Mouse (Mus musculus) neural tube, embryonic 15.5 days (tissue): Measurements from ENCODE around the gene Sdhc. TPM values are rescaled to one million over a fixed set of nuclear protein-coding genes. Genes with fewer than 3 reads are reported as not detected.

Source experiments
- ATAC-seq: fragments of 200-750 bp; cut with Nextera tagmentation; 2 replicates; pipeline ENCODE4 v1.8.0; 2017; ENCODE audit warnings: mild to moderate bottlenecking, moderate TSS enrichment, moderate library complexity; ENCODE audit not compliant: low FRiP score
- H3K27ac ChIP-seq: fragments of 300-500 bp; sonication (generic); replicated peaks from 2 replicates; pipeline ENCODE4 v1.5.1; 2015; ENCODE audit warnings: mild to moderate bottlenecking, inconsistent platforms
- H3K27me3 ChIP-seq: fragments of 300-500 bp; sonication (generic); replicated peaks from 2 replicates; pipeline ENCODE4 v1.6.1; 2015; ENCODE audit warnings: inconsistent platforms
- H3K36me3 ChIP-seq: fragments of 300-500 bp; sonication (generic); 2 replicates; pipeline ENCODE4 v1.6.1; 2015; ENCODE audit warnings: inconsistent platforms
- H3K4me1 ChIP-seq: fragments of 300-500 bp; sonication (generic); 2 replicates; pipeline ENCODE4 v1.6.1; 2015; ENCODE audit warnings: inconsistent platforms
- H3K4me2 ChIP-seq: fragments of 300-500 bp; sonication (generic); 2 replicates; pipeline ENCODE4 v1.6.1; 2015; ENCODE audit warnings: inconsistent platforms, mild to moderate bottlenecking, moderate library complexity
- H3K4me3 ChIP-seq: fragments of 300-500 bp; sonication (generic); replicated peaks from 2 replicates; pipeline ENCODE4 v1.5.1; 2015; ENCODE audit warnings: mild to moderate bottlenecking, inconsistent platforms
- H3K9ac ChIP-seq: fragments of 300-500 bp; sonication (generic); replicated peaks from 2 replicates; pipeline ENCODE4 v1.6.1; 2015; ENCODE audit warnings: mild to moderate bottlenecking, inconsistent platforms
- H3K9me3 ChIP-seq: fragments of 300-500 bp; sonication (generic); replicated peaks from 2 replicates; pipeline ENCODE4 v1.6.1; 2016; ENCODE audit warnings: inconsistent platforms
- WGBS: fragments of 180-500 bp; shearing (Covaris S2); methylation state at CpG from one replicate; pipeline ENCODE4 v1.1.7; 2015; ENCODE audit warnings: mixed read lengths; 5-methylcytosine and 5-hydroxymethylcytosine counted together
- polyA plus RNA-seq: library from polyadenylated mRNA; unstranded; fragments of >200 nt; fragmentation: Nextera tagmentation; extraction: Ambion mirVana; gene quantifications from 2 replicates; pipeline ENCODE4 v1.2.1, GENCODE M21; 2015

The Sdhc gene
- polyA plus RNA-seq, 1 experiment from 2014 or later = 311 TPM

DNA sequence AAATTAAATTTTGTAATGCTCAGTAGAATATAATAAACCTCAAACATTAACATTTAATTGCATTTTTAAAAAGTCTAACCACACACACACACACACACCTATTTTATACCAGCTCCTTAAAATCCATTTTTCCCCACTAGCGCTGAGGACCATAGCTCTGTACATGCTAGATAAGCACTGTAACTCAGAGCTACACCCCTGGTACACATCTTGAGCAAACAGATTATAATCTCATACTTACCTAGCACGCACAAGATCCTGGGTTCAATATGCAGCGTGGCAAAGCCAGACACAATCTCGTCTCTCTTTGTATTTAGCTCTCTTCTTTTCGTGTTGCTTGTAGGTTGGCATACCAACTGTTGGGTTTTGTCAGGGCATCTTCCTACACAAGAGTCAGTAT is 26.0 kb downstream of the Sdhc start:
- Histone ChIP-seq H3K4me3 (no peak overlapping the region), H3K4me1 (0 out of 2 replicates have a peak, but pooled peaks cover 3% of the 10 kb centered on the region), H3K9me3 (no peaks in the 10 kb centered on the region), H3K27me3 (no peaks in the 10 kb centered on the region), H3K4me2 (no peak overlapping the region), H3K27ac (no peak overlapping the region), H3K36me3 (peaks cover 22% of the 10 kb centered on the region), H3K9ac (no peak overlapping the region)
- WGBS = 87% methylated on average over 5 of the region's 5 CpGs
- no peak for ATAC-seq

DNA sequence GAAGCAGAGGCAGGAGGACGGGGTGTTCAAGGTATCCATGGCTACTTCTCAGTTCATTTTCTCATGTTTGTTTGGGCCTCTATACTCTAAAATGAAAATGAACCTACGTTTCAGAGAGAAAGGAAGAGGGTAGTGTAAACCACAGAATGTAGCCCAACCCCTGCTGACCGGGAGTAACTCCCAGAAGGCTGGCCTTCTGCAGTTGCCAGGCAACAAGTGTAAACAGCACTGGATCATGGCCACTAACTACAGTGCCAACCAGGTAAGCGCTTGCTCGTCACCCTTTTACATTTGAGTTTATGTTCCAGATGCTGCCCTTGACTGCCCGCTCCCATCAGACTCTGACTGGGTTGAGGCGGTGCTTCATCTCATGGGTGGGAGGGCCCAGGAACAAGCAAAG is 27.5 kb downstream of the Sdhc start:
- ATAC-seq = no peak
- H3K9me3 ChIP-seq = no peaks in the 10 kb centered on the region
- no peaks in the 10 kb centered on the region for H3K27me3 ChIP-seq
- no peak overlapping the region for H3K9ac ChIP-seq
- H3K36me3 ChIP-seq = peaks cover 9% of the 10 kb centered on the region
- 30% methylated on average over 7 of the region's 7 CpGs for WGBS
- H3K4me2 ChIP-seq = 0 out of 2 replicates have a peak overlapping the region, but pooled peaks have one; percentile 1
- 0 out of 2 replicates have a peak overlapping the region, but pooled peaks have one; percentile 3 for H3K27ac ChIP-seq
- 0 out of 2 replicates have a peak, but pooled peaks cover 3% of the 10 kb centered on the region for H3K4me1 ChIP-seq
- no peak overlapping the region for H3K4me3 ChIP-seq

DNA sequence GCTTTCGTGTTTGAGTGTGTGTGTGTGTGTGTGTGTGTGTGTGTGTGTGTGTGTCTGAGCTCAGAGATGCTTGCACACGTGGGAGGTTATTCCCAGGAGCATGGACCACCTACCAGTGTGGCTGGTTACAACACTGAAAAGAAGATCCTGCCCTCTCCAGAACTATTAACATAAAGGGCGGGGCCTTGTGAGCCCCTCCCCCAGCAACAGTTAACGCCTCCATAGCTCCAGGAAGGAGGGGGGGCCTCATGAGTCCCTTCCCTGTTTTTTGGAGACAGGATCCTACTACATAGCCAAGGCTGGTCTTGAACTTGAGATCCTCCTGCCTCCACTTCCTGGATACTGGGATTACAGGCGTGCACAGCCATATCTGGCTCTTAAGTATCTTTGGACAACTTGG is 28.6 kb downstream of the Sdhc start:
- Histone ChIP-seq H3K4me1 (0 out of 2 replicates have a peak, but pooled peaks cover 3% of the 10 kb centered on the region), H3K9me3 (no peaks in the 10 kb centered on the region), H3K4me3 (no peak overlapping the region), H3K27me3 (no peaks in the 10 kb centered on the region), H3K9ac (no peak overlapping the region), H3K4me2 (no peak overlapping the region), H3K27ac (no peak overlapping the region), H3K36me3 (peaks cover under 1% of the 10 kb centered on the region; the same call in 1 of the 2 replicates)
- ATAC-seq = no peak
- 60% methylated on average over 5 of the region's 5 CpGs for WGBS

DNA sequence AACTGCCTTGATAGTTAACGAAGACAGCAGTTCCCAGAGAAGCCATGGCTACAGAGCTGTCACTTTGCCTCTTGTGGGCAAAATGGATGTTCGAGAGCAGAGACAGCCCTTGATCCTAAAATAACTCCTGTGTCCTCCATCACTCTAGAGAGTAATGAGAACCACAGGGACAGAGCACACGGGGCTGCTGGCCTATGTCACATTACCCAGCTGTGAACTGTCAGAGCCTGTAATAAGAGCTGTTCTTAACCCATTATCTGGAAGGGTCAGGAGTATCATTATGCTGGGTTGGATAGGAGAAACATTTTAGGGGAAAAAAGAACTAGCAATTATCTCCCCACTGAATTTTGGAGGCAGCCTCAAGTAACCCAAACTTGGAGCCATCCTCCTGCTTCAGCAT is 29.5 kb downstream of the Sdhc start:
- 0 out of 2 replicates have a peak, but pooled peaks cover 3% of the 10 kb centered on the region for H3K4me1 ChIP-seq
- WGBS = 62% methylated on average over 3 of the region's 3 CpGs
- no peaks in the 10 kb centered on the region for H3K36me3 ChIP-seq
- no peak for ATAC-seq
- no peaks in the 10 kb centered on the region for H3K27me3 ChIP-seq
- no peak overlapping the region for H3K27ac ChIP-seq
- no peak overlapping the region for H3K4me3 ChIP-seq
- no peak overlapping the region for H3K9ac ChIP-seq
- H3K4me2 ChIP-seq = no peak overlapping the region
- H3K9me3 ChIP-seq = no peaks in the 10 kb centered on the region

DNA sequence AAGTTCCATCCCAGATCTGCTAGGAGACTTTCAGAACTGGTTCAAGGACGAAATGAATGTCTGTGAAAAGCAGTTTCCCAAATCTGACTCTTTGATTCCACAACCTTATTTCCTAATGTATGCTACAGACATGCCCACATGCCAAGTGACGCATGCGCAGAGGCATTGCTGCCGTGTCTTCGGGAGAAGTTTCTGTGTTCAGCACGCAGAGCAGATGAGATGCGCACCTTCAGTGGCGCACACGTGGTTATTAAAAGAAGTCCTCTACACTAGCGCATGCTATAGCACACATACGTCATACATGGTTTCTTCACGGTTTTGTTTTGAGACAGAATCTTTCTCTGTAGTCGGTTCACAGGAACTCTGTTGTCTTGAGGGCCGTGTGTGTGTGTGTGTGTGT is 31.0 kb downstream of the Sdhc start:
- Histone ChIP-seq H3K4me3 (no peak overlapping the region), H3K27ac (no peak overlapping the region)
- no peak for ATAC-seq

DNA sequence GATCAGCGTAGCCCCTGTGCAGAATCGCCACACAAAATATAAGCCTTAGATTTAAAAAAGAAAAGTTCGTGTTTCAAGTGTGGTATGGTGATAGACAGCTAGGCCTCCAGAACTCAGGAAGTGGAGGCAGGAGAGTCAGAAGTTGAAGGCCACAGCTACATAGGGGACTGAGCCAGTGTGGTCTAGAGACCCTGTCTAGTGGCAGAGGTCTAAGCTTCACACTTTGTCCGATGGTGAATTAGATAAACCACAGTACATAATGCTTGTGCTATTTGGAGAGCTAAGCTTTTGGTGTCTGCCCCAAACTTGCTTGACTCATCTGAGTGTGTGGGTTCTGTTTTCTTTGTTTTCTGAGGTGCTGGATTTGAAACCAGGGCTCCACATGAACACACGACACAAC is 31.4 kb downstream of the Sdhc start:
- no peaks in the 10 kb centered on the region for H3K27me3 ChIP-seq
- H3K9ac ChIP-seq = no peak overlapping the region
- peaks cover 5% of the 10 kb centered on the region for H3K4me1 ChIP-seq
- H3K4me3 ChIP-seq = no peak overlapping the region
- H3K36me3 ChIP-seq = no peaks in the 10 kb centered on the region
- H3K9me3 ChIP-seq = no peaks in the 10 kb centered on the region
- no peak overlapping the region for H3K27ac ChIP-seq
- WGBS = 89% methylated on average over 5 of the region's 5 CpGs
- ATAC-seq = no peak
- H3K4me2 ChIP-seq = no peak overlapping the region

More for the DNA sequence above, 31.0 kb downstream of the Sdhc start:
- Histone ChIP-seq H3K9me3 (no peaks in the 10 kb centered on the region), H3K9ac (no peak overlapping the region), H3K36me3 (no peaks in the 10 kb centered on the region), H3K4me2 (no peak overlapping the region), H3K4me1 (0 out of 2 replicates have a peak, but pooled peaks cover 3% of the 10 kb centered on the region), H3K27me3 (no peaks in the 10 kb centered on the region)
- 86% methylated on average over 14 of the region's 14 CpGs for WGBS

DNA sequence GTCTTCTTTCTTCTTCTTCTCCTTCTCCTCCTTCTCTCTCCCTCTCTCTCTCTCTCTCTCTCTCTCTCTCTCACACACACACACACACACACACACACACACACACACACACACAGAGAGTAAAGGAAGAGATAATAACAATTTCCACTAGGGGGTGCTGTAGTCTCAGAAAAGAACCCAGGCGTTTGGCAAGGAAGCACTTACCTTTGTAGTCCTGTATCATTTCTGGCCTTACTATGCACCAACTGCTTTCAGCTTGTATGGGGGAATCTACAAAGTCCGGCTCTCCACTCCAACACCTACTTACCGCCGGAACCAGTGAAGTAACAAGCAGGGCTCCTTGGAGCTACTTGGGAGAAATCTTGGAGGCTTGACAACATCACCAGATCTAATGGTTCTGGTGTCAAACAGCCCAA is 32.1 kb downstream of the Sdhc start:
- H3K4me1 ChIP-seq = peaks cover 13% of the 10 kb centered on the region
- H3K4me2 ChIP-seq = no peak overlapping the region
- H3K9me3 ChIP-seq = no peaks in the 10 kb centered on the region
- no peaks in the 10 kb centered on the region for H3K36me3 ChIP-seq
- no peaks in the 10 kb centered on the region for H3K27me3 ChIP-seq
- no peak overlapping the region for H3K27ac ChIP-seq
- peak; percentile 64; the same call in 1 of the 2 replicates for ATAC-seq
- no peak overlapping the region for H3K4me3 ChIP-seq
- WGBS = 18% methylated on average over 4 of the region's 4 CpGs
- H3K9ac ChIP-seq = no peak overlapping the region

DNA sequence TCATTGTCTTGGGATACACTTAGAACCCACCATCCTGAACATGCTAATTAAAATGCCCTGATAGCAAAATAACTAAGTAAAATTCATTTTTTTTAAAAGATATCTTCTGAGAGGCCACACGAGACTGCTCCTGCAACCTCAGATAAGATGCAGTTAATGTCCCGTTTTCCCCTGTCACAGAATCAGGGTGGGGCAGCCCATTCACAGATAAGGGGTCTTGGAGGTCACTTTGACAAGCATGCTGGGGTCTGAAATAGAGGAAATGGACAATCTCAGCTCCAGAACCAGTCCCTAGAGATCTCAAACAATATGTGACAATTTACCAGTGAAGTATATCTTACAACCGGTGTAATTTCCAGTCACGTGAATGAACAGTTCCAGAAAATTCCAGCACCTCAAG is 34.1 kb downstream of the Sdhc start:
- H3K4me1 ChIP-seq = peaks cover 20% of the 10 kb centered on the region
- ATAC-seq = no peak
- H3K27me3 ChIP-seq = no peaks in the 10 kb centered on the region
- H3K4me3 ChIP-seq = no peak overlapping the region
- H3K27ac ChIP-seq = no peak overlapping the region
- WGBS = 73% methylated on average over 4 of the region's 4 CpGs
- H3K36me3 ChIP-seq = no peaks in the 10 kb centered on the region
- no peak overlapping the region for H3K9ac ChIP-seq
- no peak overlapping the region for H3K4me2 ChIP-seq
- no peaks in the 10 kb centered on the region for H3K9me3 ChIP-seq

DNA sequence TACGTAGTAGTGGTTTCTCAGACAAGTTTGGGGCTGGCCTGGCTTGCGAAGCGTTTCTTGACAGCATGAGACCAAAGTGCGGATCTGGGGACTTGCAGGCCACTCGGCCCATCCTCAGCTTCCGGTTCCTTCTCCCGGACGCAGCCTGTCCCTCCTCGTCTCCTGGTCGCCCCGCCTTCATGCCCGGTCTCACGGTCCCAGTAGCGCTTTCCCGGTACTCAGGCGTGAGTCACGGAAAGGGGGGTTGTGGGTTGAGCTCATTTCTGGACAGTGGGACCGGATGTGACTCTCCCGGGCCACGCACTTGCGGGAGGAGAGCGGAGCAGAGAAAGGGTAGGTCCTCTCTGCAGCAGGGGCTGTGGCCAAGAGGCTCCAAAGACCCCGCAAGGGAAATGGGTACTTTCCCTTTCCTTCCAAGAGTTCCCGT is 36.5 kb downstream of the Sdhc start, which contains the start of gene Cfap126:
Gene Cfap126 (plus strand): TSS at position 46 of the 427 bp plus-strand sequence.
- Histone ChIP-seq H3K27ac (peak within 1 kb of the TSS; percentile 67), H3K4me3 (peak within 1 kb of the TSS; percentile 48), H3K27me3 (no peaks in the 10 kb centered on the region), H3K36me3 (no peaks in the 10 kb centered on the region), H3K4me2 (peak within 1 kb of the TSS; percentile 80), H3K9ac (peak within 1 kb of the TSS; percentile 45), H3K4me1 (peaks cover 31% of the 10 kb centered on the region), H3K9me3 (no peaks in the 10 kb centered on the region)
- no peak for ATAC-seq
- WGBS = under 1% methylated on average over 24 of the region's 24 CpGs

DNA sequence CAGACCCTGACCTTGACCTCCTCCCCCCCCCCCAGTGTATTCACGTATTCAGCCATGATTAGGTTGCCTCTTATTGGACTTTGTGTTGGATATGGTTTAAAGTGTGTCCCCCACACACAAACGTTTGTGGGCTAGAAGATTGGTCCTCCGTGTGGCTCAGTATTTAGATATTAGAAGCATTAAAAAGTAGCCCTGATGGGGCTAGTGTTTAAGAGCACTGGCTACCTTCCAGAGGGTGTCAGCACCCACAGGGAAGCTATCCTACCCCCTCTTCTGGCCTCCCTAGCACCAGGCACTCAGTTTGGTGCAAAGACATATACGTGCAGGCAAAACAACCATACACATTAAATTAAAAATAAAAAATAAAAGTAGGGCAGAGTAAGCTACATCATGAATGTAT is 37.4 kb downstream of the Sdhc start:
- WGBS = 86% methylated on average over 4 of the region's 4 CpGs

DNA sequence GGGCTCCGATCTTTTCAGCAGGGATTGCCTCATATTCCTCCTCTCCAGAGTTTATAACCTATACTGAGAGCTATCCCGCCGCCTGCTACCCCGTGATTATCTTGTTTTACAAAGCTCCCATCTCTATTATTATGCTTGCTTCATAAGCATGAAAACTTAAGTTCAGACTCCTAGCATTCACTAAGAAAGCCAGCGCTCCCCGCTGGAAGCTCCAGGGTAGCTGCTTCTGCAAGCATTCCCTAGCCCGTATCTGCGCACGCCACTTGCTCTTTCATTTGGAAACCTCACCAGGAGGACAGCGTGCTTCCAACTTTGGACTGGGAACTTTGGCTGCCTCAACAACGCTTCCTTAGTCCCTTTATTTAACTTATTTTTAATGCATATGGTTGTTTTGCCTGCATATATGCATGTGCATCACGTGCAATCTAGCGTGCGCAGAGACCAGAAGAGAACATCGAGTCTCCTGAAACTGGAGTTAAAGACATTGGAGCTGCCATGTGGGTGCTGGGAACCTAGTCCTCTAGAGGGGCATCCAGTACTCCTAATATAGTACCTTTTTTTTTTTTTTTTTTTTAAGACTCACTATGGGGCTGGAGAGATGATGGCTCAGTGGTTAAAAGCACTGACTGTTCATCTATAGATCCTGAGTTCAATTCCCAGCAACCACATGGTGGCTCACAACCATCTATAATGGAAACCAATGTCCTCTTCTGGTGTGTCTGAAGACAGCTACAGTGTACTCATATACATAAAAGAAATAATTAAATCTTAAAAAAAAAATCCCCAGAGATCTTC is 38.4 kb downstream of the Sdhc start:
- peak overlapping the region; percentile 66 for H3K27ac ChIP-seq
- no peaks in the 10 kb centered on the region for H3K27me3 ChIP-seq
- peak overlapping the region; percentile 89 for H3K4me2 ChIP-seq
- H3K4me3 ChIP-seq = peak overlapping the region; percentile 56
- ATAC-seq = no peak
- H3K4me1 ChIP-seq = peaks cover 31% of the 10 kb centered on the region
- H3K9me3 ChIP-seq = no peaks in the 10 kb centered on the region
- H3K36me3 ChIP-seq = no peaks in the 10 kb centered on the region
- 2% methylated on average over 15 of the region's 15 CpGs for WGBS
- H3K9ac ChIP-seq = peak overlapping the region; percentile 50

More for the DNA sequence above, 37.4 kb downstream of the Sdhc start:
- Histone ChIP-seq H3K36me3 (no peaks in the 10 kb centered on the region), H3K4me2 (no peak overlapping the region; the same call in 1 of the 2 replicates), H3K27ac (no peak overlapping the region), H3K4me1 (peaks cover 31% of the 10 kb centered on the region), H3K9me3 (no peaks in the 10 kb centered on the region), H3K4me3 (no peak overlapping the region), H3K27me3 (no peaks in the 10 kb centered on the region), H3K9ac (no peak overlapping the region)
- no peak for ATAC-seq
